Mouse (Mus musculus): Measurements from ENCODE around the gene Cacna1c. TPM values are rescaled to one million over a fixed set of nuclear protein-coding genes. Genes with fewer than 3 reads are reported as not detected.

The Cacna1c gene
- polyA plus RNA-seq (2014; fragmentation: Nextera tagmentation; extraction: Ambion mirVana): 7.1 and 9.6 TPM in 2 replicates

DNA sequence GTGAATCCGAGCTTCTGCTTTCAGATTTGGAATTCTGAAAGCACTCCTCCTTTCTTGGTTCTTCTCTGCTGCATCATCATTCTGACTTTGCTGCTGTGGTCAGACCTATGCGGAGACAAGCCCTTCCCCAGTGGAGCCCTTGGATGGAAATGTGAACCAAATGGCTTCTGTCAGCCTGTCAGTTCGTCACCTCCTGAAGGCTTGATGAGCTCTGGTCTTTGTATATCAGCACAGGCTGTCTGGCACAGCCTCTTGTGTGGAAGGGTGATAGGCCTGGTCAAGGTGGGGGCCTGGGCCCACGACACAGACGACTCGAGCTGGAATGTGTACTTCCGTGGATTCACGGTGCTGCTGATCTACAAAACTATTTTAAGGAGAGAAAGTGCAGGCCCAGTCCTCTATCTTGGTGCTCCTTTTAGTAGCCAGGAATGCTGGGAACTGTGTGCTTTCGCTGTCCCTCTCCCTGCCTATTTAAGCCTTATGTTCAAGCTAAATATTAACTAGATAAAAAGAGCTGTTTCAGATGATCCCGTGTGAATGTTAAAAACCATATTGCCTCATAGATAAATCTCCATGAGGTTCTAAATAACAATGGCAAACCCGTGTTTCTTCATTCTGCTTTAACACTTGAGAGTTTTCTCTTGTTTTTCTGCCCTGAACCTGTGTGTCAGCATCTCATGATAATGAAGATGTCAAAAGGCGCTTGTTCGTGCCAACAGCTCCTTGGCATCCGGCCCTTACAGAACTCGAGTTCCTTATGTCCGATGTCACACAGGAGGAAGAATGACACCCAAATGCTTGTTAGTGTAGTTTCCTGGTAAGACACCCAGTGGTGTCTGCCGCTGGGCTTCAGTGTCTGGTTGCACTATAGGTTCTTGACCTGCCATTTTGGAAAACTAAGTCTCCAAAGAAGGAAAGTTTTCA is at the start of gene Cacna1c:
Gene Cacna1c, minus strand, starts transcription at position 37 of the 924 bp plus-strand sequence.
- DNase-seq (peak; percentile 24), ATAC-seq (ENCODE audit: low FRiP score, low TSS enrichment) (no peak)
- 80% methylated on average over 17 of the region's 17 CpGs for WGBS

DNA sequence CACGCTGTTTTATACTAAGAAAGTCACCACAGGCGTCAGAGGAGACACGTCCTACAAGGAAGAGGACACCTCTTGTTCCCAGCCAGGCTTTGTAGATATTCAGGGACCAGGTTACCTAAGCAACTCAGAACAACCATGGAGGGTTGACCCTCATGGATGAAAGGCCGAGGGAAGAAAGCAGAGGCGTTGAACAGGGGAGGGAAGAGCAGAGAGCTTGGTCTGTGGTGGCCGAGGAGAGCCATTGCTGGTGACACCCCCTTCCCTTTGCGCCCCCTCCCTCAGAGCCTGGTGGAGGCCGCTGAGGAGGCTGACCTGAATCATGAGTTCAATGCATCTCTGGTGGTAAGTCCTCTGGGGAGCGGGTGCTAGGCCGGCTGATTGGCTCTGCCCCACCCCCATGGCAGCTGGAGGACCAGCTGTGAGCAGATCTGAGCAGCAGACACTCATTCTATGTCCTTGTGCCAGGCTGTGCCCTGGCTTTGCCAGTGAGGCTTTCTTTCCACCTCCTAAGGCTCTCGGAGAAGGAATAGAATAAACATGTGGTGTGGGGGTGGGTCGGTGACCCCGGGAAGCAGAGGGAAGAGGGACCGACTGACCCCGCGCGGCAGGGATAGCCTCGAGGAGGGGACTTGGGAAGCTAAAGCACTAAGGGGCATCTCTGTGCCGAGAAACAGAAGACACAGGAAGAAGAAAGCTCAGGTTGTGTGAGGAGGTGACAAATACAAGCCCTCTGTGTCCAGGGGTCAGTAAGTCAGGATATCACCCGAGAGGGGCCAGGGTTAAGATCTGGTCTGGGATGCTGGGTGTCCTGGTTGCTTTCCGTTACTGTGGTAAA is 44.9 kb upstream of the Cacna1c start:
- WGBS: 66% methylated on average over 21 of the region's 21 CpGs
- no peaks in the 10 kb centered on the region for H3K27me3 ChIP-seq (ENCODE audit: control insufficient read depth, insufficient read depth, low read length)
- no peak for DNase-seq
- no peak overlapping the region for H3K4me2 ChIP-seq (ENCODE audit: low read length)
- H3K27ac ChIP-seq (replicated peaks; ENCODE audit: low read depth, low read length): no peak overlapping the region
- no peak overlapping the region for H3K9ac ChIP-seq (replicated peaks; ENCODE audit: low read length)
- H3K9me3 ChIP-seq (ENCODE audit: control insufficient read depth, low read length): no peaks in the 10 kb centered on the region
- peaks cover 16% of the 10 kb centered on the region for H3K4me1 ChIP-seq (ENCODE audit: control insufficient read depth, insufficient read depth, low read length)
- no peaks in the 10 kb centered on the region for H3K36me3 ChIP-seq (ENCODE audit: control insufficient read depth, insufficient read depth, low read length)
- no peak overlapping the region for H3K4me3 ChIP-seq (replicated peaks; ENCODE audit: low read depth, low read length)
- ATAC-seq (ENCODE audit: low FRiP score, low TSS enrichment): no peak

More for the DNA sequence above, at the start of gene Cacna1c:
- peaks cover 39% of the 10 kb centered on the region for H3K36me3 ChIP-seq (ENCODE audit: control insufficient read depth, insufficient read depth, low read length)
- H3K9ac ChIP-seq (replicated peaks; ENCODE audit: low read length): no peak within 1 kb of the TSS
- H3K4me1 ChIP-seq (ENCODE audit: control insufficient read depth, insufficient read depth, low read length): peaks cover 12% of the 10 kb centered on the region
- no peaks in the 10 kb centered on the region for H3K9me3 ChIP-seq (ENCODE audit: control insufficient read depth, low read length)
- no peak within 1 kb of the TSS for H3K4me3 ChIP-seq (replicated peaks; ENCODE audit: low read depth, low read length)
- H3K27ac ChIP-seq (replicated peaks; ENCODE audit: low read depth, low read length): no peak within 1 kb of the TSS
- no peak within 1 kb of the TSS for H3K4me2 ChIP-seq (ENCODE audit: low read length)
- no peaks in the 10 kb centered on the region for H3K27me3 ChIP-seq (ENCODE audit: control insufficient read depth, insufficient read depth, low read length)

DNA sequence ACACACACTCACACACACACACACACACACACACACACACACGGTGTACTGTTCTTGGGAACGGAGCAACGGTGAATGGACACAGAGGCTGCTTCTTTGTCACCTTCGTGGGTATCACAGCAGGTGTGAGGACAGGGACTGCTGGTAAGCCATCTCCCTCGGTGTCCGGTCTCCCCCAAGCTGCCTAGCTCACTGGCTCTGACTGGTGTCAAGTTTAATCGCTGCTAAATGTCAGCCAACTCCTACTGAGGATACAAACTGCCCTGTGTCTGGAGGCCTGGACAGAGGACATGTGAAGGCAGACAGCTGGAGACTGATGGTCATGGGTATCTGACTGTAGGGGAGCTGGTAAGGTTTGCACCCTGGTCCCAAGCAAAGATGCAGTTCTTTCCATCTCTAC is 44.0 kb upstream of the Cacna1c start:
- Histone ChIP-seq H3K27ac (replicated peaks; ENCODE audit: low read depth, low read length) (no peak overlapping the region), H3K27me3 (ENCODE audit: control insufficient read depth, insufficient read depth, low read length) (no peaks in the 10 kb centered on the region), H3K4me2 (ENCODE audit: low read length) (no peak overlapping the region), H3K36me3 (ENCODE audit: control insufficient read depth, insufficient read depth, low read length) (no peaks in the 10 kb centered on the region), H3K9me3 (ENCODE audit: control insufficient read depth, low read length) (no peaks in the 10 kb centered on the region), H3K4me3 (replicated peaks; ENCODE audit: low read depth, low read length) (no peak overlapping the region), H3K9ac (replicated peaks; ENCODE audit: low read length) (no peak overlapping the region), H3K4me1 (ENCODE audit: control insufficient read depth, insufficient read depth, low read length) (peaks cover 16% of the 10 kb centered on the region)
- WGBS: 78% methylated on average over 7 of the region's 7 CpGs
- ATAC-seq (ENCODE audit: low FRiP score, low TSS enrichment) (no peak), DNase-seq (no peak)

DNA sequence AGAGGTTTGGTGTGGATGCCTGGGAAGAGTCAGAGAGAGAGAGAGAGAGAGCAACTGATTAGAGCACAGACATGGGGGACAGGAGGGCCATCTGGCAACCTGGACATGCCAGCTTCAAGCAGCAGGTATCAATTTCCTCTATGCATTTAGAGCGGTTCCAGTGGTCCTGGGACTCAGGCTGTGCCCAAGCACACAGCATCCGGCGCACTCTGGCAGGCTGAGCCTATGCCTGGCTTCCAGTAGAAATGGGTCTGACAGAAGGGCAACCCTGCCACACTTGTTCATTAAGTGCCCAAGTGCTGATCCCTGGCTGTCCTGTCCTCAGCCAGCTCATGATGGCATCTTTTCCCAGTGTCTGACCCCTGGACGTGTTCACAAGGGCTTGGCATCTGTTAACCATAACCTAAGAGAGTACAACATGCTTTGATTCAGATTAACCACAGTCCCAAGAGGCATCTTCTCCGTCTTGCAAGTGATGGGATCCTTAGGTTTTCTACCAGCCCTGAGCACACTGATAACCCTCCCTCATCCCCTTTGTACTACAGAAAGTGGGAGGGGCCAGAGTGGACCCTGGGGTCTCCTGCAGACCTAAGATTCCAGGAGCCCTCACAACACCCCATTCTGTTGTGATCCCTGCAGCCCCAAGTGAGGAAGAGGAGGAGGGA is 43.3 kb upstream of the Cacna1c start:
- Histone ChIP-seq H3K27ac (replicated peaks; ENCODE audit: low read depth, low read length) (no peak overlapping the region), H3K4me3 (replicated peaks; ENCODE audit: low read depth, low read length) (no peak overlapping the region), H3K9me3 (ENCODE audit: control insufficient read depth, low read length) (no peaks in the 10 kb centered on the region), H3K4me1 (ENCODE audit: control insufficient read depth, insufficient read depth, low read length) (peaks cover 16% of the 10 kb centered on the region), H3K9ac (replicated peaks; ENCODE audit: low read length) (no peak overlapping the region), H3K27me3 (ENCODE audit: control insufficient read depth, insufficient read depth, low read length) (no peaks in the 10 kb centered on the region), H3K36me3 (ENCODE audit: control insufficient read depth, insufficient read depth, low read length) (no peaks in the 10 kb centered on the region), H3K4me2 (ENCODE audit: low read length) (no peak overlapping the region)
- WGBS: 85% methylated on average over 5 of the region's 5 CpGs
- ATAC-seq (ENCODE audit: low FRiP score, low TSS enrichment) (no peak), DNase-seq (no peak)

DNA sequence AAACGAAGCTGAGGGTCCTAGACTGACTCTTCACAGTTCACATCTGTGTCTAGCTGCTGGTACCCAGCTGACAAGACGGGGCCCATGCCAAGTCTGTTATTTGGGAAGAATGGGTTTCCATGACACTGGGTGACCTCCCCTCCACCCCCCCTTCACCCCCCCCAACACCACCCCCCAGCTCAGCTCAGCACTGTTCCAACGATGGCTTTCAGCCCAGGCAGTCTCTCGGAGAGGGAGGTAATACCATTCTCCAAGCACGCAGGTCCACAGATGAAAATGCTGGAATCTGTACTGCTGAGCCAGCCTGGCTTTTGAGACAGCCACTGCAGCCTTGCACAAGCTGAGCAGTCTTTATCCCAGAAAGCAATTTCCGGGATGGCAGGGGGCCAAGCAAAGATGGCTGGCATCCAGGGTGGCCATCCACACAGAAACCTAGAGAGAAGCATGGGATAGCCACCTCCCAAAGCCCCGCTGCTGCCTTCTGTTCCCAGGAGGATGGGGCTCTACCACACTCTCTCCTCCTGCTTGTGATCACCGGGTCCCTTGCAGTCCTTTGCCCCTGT is 41.3 kb upstream of the Cacna1c start:
- peak overlapping the region; percentile 67 for H3K27ac ChIP-seq (replicated peaks; ENCODE audit: low read depth, low read length)
- H3K36me3 ChIP-seq (ENCODE audit: control insufficient read depth, insufficient read depth, low read length): no peaks in the 10 kb centered on the region
- H3K4me2 ChIP-seq (ENCODE audit: low read length): no peak overlapping the region
- no peak overlapping the region for H3K9ac ChIP-seq (replicated peaks; ENCODE audit: low read length)
- H3K4me3 ChIP-seq (replicated peaks; ENCODE audit: low read depth, low read length): no peak overlapping the region
- WGBS: 59% methylated on average over 8 of the region's 8 CpGs
- H3K9me3 ChIP-seq (ENCODE audit: control insufficient read depth, low read length): no peaks in the 10 kb centered on the region
- H3K4me1 ChIP-seq (ENCODE audit: control insufficient read depth, insufficient read depth, low read length): peaks cover 16% of the 10 kb centered on the region
- no peaks in the 10 kb centered on the region for H3K27me3 ChIP-seq (ENCODE audit: control insufficient read depth, insufficient read depth, low read length)
- peak; percentile 80 for ATAC-seq (ENCODE audit: low FRiP score, low TSS enrichment)
- DNase-seq: peak; percentile 75

DNA sequence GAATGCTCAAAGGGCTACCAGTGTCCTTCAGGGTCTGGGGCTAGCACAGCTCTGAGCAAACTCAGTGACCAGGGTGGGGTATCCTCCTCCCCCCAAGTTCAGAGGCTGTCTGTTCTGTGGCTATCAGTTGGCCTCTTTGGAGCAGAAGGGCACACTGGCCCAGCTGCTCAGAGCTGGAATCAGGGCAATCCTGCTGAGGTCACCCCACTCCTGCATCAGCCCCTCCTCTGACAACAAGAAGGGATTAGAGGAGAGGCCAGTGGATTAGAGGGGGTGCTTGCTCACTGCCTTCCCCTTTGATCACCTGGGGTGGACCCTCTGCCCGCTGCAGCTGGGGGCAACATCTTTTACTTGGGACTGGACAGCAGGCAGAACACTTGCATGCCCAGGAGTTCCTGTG is 40.0 kb upstream of the Cacna1c start, which contains the start of gene Cacna2d4:
Gene Cacna2d4, plus strand, starts transcription at position 286 of the 400 bp plus-strand sequence.
- Histone ChIP-seq H3K4me3 (replicated peaks; ENCODE audit: low read depth, low read length) (no peak within 1 kb of the TSS), H3K27me3 (ENCODE audit: control insufficient read depth, insufficient read depth, low read length) (no peaks in the 10 kb centered on the region), H3K4me2 (ENCODE audit: low read length) (no peak within 1 kb of the TSS), H3K9me3 (ENCODE audit: control insufficient read depth, low read length) (no peaks in the 10 kb centered on the region), H3K4me1 (ENCODE audit: control insufficient read depth, insufficient read depth, low read length) (peaks cover 15% of the 10 kb centered on the region), H3K27ac (replicated peaks; ENCODE audit: low read depth, low read length) (peak within 1 kb of the TSS; percentile 67), H3K9ac (replicated peaks; ENCODE audit: low read length) (no peak within 1 kb of the TSS), H3K36me3 (ENCODE audit: control insufficient read depth, insufficient read depth, low read length) (no peaks in the 10 kb centered on the region)
- 0 out of 2 replicates have a peak, but pooled peaks have one; percentile 36 for ATAC-seq (ENCODE audit: low FRiP score, low TSS enrichment)
- WGBS: 27% methylated on average over 1 of the region's 1 CpGs
- no peak for DNase-seq

DNA sequence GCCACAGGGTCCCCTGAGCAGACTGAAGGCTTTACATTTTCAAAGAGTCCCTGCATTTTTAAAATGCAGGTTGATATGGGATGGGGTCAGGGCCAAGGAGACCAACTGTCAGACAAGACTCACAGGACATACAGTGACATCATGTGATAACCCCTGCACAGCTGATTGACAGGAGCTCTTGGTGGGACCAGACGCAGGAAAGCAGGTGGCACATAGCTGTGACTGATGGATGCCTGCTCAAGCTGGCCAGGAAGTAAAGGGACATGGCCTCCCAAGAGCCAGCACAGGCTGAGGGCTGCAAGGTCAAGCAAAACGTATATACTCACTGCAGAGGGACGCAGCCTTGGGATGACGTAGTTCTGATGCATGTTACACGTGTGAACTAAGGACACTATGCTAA is 39.2 kb upstream of the Cacna1c start:
- 84% methylated on average over 5 of the region's 5 CpGs for WGBS
- no peak for ATAC-seq (ENCODE audit: low FRiP score, low TSS enrichment)
- no peak overlapping the region for H3K9ac ChIP-seq (replicated peaks; ENCODE audit: low read length)
- no peaks in the 10 kb centered on the region for H3K27me3 ChIP-seq (ENCODE audit: control insufficient read depth, insufficient read depth, low read length)
- H3K4me2 ChIP-seq (ENCODE audit: low read length): no peak overlapping the region
- no peak for DNase-seq
- no peak overlapping the region for H3K4me3 ChIP-seq (replicated peaks; ENCODE audit: low read depth, low read length)
- H3K36me3 ChIP-seq (ENCODE audit: control insufficient read depth, insufficient read depth, low read length): no peaks in the 10 kb centered on the region
- H3K9me3 ChIP-seq (ENCODE audit: control insufficient read depth, low read length): no peaks in the 10 kb centered on the region
- peaks cover 11% of the 10 kb centered on the region for H3K4me1 ChIP-seq (ENCODE audit: control insufficient read depth, insufficient read depth, low read length)
- no peak overlapping the region for H3K27ac ChIP-seq (replicated peaks; ENCODE audit: low read depth, low read length)

DNA sequence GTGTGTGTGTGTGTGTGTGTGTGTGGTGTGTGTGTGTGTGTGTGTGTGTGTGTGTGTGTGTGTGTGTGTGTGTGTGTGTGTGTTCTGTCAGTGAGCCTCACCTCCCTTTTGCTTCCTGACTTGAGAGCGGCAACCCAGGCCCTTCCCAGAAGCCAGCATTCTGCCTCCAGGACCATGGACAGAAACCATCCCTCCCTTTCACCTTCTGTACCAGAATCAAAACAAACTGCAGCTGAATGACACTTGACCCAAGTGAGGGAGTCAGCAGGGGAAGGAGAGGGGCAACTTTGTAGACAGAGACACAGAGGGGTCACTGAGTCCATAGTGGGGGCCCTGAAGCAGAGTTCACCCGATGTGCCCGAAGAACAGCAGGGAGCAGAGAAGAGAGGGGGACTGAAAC is 36.8 kb upstream of the Cacna1c start:
- no peak overlapping the region for H3K4me3 ChIP-seq (replicated peaks; ENCODE audit: low read depth, low read length)
- H3K4me1 ChIP-seq (ENCODE audit: control insufficient read depth, insufficient read depth, low read length): peaks cover 11% of the 10 kb centered on the region
- ATAC-seq (ENCODE audit: low FRiP score, low TSS enrichment) (no peak), DNase-seq (no peak)
- no peak overlapping the region for H3K27ac ChIP-seq (replicated peaks; ENCODE audit: low read depth, low read length)
- 51% methylated on average over 3 of the region's 3 CpGs for WGBS
- no peaks in the 10 kb centered on the region for H3K9me3 ChIP-seq (ENCODE audit: control insufficient read depth, low read length)
- no peaks in the 10 kb centered on the region for H3K36me3 ChIP-seq (ENCODE audit: control insufficient read depth, insufficient read depth, low read length)
- H3K4me2 ChIP-seq (ENCODE audit: low read length): no peak overlapping the region
- no peaks in the 10 kb centered on the region for H3K27me3 ChIP-seq (ENCODE audit: control insufficient read depth, insufficient read depth, low read length)
- H3K9ac ChIP-seq (replicated peaks; ENCODE audit: low read length): no peak overlapping the region

Measured in midbrain, embryonic 14.5 days (tissue).